Mouse (Mus musculus): ENCODE measurements around the gene Scd3.
"Not testable (repeated sequence)": the region's sequence is repeated elsewhere in the genome, so short reads cannot be mapped to it uniquely, and the experiment has no call there.

Scd3 gene

DNA sequence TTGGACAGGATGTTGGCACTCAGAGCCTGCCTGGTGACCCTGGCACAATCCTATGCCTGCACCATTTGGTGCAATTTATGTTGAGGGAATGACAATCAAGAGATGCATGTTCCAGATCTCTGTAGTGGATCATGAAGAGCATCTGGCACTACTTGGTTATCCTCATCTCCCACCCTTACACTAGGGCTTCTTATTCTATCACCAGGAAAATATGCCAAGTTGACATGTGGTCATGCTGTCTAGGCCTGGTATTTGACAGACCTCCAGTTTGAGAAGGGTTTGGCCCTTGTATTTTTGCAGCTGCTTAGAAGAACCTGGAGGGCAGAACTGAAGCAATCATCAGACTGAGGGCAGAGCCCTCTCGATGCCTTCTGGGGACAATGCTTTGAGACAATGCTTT lies 72.3 kb downstream of the Scd3 start:
- DNase-seq, result no peak

DNA sequence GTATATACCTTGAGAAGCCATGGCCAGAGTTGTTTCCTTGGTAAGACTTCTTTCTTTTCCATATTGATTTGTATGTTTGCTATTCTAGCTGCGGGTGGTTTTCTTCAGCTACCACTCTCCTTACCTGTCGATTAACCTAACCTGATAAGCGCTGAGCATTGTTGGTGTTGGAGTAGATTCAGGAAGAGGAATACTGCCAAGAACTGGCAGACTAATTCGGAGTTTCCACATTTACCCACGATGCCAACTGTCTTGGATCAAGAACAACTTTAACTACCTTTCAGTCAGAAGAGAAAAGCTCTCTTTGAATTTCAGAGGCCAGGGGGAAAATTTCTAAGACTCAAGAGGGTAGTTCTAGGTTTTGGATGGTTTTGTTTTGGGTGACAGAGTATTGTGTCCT lies 73.8 kb downstream of the Scd3 start:
- no peak for DNase-seq

DNA sequence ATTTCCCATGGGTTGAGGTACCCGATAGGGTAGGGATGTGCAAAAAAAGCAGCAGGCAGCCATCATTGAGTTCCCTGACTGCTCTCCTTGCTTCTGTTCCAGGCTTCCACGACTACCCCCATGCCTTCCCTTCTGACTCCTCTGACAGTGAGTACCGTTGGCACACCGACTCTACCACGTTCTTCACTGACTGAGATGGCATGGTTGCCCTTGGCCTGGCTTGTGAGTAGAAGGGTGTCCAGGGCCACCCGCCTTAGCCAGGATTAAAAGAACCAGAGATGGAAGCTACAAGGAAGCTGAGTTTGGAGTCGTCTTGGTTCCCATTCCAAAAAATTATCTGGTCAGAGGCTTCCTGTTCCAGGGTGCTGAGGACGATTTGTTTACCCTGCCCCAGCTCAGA lies 74.9 kb downstream of the Scd3 start:
- DNase-seq, result no peak

DNA sequence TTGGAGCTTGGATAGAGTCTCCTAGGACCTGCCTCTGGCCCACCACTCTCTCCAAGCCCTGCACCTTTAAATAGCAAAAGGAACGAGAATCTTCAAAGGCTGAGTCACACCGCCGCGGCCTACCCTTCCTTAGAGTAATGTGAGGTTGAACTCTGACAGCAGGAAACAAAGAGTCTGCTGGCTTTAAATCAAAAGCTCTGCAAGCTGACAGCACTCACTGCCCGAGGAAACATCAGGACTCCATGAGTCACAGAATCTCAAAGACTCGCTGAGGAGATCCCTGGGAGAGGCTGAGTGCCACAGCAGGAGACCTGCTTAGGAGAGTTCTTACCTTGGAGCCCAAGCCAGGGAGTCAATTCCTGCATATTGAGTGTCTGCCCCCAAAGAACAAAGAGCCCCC lies 77.7 kb downstream of the Scd3 start:
- peak in 1 of 2 experiments; percentile 47 for DNase-seq

DNA sequence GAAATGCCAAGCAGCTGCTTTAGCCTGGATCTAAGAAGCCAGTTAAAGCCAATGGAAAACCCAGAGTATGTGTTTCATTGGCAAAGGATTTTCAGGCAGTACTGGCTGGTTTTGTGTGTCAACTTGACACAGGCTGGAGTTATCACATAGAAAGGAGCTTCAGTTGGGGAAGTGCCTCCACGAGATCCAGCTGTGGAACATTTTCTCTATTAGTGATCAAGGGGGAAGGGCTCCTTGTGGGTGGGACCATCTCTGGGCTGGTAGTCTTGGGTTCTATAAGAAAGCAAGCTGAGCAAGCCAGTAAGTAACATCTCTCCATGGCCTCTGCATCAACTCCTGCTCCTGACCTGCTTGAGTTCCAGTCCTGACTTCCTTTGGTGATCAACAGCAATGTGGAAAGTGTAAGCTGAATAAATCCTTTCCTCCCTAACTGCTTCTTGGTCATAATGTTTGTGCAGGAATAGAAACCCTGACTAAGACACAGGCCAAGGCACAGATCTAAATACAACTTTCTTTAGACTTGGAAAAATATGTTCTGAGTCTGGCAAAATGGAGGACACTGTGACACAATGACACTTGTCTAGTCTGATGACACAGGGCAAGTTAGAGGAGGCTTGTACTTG lies 78.9 kb downstream of the Scd3 start:
- DNase-seq, result not testable (repeated sequence)

DNA sequence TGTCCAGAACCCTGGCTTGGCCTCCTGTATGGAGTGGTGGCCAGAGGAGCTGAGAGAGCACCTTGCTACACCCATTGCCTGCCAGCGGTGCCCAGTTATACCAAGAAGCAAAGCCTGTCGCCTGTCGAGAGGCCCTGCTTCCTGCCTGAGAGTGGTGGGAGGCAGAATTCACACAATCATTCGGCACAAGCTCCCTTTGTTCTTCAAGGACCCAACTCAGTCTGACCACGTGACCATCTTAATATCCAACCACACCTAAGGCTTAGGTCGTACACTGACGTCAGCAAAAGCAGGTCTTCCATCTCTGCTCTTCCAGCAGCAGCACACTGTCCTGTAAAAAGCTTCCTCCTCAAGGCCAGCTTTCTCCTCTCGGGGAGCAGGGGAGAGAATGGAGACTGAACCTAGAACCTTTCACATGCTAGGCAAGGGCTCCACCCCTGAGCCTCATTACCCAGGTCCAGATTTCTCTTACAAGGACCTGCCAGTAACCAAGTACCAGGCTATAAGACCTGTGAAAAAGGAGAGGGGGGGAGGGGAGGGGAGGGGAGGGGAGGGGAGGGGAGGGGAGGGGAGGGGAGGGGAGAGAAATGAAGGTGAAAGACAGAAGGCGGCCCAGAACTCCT lies 79.6 kb downstream of the Scd3 start:
- no peak for DNase-seq

DNA sequence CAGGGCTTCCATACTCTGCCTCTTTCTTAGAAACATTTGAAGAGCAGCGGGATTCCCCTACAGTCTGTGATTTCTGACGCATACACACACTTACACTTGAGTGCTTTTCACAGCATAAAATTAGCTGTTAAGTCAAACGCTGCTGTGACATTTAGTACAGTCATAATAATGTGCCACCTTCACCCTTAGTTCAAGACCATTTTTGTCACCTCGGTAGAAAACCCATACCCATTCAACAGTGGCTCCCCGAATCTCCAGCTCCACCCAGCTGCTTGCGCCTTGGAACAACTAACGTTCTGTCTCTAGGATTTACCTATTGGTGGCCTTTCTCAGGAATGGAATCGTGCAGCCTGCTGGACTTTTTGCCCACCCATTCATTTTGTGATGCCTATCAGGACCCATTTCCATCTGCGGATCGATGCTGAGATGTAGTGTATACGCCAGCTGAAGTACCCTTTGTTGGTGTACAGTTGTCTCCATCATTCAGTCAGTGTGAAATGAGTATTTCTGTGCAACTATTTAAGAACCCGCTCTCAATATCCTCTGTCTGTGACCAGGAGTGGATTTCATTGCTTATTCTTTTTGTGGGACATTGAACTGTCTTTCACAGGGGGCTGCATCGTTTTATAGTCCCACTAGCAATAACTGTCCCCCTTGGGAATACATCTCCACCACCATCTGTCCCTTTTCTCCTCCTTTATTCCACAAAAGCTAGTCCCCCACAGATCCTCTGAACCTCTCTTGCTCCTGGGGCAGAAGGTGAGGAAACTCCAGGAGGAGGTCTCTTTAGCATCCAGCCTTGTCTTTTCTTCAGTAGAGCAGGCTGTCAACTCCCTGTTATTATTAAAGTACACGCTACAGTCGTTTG lies 80.3 kb downstream of the Scd3 start:
- no peak for DNase-seq

DNA sequence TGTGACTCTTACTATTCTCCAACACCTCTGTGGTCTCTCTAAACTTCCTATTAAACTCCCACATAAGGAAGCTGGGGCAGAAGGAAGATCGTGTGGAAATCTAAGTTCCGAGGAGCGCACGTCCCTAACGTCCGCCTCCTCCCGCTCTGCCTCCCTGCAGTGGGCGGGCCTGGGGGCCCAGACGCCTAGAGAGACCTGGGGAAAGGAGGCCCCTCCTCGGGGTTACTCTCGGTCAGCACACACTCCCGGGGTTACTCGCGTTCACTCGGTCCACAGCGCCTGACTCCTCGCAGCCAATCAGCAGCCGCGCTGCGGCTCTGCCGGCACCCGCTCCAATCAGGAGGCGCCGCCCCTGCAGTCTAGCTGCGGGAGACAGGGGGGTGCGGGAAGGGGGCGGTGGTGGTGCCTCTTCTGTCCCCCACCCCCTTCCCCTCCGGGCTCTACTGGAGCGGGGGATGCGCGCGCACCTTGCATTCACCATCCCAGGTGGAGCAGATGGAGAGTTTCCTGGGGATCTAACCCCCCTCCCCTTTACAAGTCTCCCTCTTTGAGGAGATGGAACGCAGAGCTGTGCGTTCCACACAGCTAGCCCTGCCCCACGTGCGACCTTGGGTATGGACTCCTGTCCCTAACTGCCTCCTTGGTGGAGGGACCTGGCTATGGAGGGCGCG lies 81.1 kb downstream of the Scd3 start:
- DNase-seq, result peak; percentile 85 to 92

DNA sequence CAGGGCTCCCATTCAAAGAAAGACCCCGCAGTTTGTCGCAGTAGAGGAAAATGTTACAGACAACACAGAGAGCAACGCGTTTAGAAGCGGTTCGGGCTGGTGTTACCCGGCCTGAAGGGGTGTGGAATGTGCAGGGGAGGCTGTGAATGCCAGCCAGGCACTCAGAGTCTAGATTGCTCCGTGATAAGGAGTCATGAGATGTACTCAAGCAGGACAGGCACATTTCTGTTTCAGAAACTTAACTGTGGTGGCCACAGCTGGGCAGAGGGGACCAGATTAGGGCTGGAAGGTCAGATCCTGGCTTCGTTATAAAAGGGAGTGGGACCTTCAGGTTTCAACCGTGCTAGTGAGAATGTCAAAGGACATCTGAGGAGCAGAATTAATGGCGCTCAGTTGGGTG lies 81.7 kb downstream of the Scd3 start:
- DNase-seq, result peak; percentile 52 to 75

DNA sequence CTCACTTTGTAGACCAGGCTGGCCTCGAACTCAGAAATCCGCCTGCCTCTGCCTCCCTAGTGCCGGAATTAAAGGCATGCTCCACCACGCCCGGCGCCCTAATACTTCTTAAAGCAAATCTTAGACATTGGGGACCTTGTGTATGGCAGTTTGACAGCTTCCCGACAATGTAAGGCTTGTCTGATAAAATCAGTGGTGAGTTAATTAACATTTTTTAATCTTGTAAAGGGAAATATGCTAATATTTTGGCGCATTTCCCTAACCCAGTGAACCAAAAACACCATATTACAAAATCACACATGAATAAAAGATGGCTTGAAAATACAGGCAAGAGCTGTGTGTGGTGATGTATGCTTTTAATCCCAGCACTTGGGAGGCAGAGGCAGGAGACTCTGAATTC lies 82.5 kb downstream of the Scd3 start:
- DNase-seq, result no peak

DNA sequence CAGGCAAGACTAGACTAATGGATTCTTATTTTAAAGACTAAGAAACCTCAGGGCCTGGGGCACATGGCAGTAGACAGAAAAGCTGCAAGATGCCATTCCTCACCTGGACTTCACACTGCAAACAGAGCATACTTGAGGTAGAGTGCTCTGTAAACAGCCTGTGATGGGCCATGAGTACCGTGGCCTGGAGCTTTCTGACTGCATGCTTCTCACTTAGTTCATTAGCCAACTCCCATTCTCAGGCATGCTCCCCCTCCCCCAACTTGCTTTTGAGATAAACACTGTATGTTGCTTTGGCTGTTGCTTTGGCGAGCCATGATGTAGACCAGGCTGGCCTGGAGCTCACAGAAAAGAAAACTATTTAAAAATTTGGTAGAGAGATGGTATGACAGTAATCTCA lies 83.0 kb downstream of the Scd3 start:
- DNase-seq, result no peak

DNA sequence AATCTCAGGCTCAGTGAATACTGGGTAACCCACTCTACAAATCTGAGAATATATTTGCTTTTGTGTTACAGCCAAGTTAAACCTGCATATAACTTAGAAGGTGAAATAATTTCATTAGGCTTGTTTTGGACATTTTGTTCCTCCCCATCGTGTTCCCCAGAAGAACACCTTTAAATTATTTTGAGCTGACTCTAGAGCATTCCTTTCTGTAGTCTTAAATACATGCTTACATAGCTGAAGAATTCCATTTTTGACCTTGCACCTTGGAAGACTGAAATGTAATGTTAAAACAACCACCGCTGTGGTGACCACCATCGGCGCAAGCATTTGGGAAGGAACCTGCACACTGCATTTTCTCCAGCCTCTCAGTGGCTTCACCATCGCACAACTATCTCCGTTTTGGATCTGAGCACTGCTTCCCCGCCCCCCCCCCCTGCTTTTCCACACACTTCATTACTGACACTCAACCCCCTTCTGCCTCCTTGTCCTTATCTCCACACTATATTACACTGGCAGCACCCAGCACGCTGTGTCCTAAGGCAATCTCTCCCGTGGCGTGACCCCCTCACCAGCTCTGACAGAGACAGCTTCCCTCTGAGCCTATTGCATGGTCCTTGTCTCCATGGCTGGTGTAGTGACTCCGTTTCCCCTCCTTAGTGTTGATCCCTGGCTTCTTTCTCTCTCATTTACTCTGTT lies 84.5 kb downstream of the Scd3 start:
- no peak for DNase-seq

DNA sequence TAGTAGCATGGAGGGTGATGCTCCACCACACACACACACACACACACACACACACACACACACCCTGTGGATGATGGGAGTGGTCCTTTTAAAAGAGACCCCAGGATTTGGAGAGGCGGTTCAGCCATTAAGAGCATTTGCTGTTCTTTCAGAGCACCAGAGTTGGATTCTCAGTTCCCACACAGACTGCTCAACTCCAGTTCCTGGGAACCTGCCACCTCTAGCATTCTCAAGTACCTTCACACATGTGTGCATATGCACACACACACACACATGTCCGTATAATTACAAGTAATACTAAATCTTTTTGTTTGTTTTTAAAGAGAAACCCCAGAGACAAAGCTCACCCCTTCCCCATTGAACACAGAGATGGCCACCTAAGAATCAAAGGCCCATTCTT lies 89.0 kb downstream of the Scd3 start:
- DNase-seq, result no peak

DNA sequence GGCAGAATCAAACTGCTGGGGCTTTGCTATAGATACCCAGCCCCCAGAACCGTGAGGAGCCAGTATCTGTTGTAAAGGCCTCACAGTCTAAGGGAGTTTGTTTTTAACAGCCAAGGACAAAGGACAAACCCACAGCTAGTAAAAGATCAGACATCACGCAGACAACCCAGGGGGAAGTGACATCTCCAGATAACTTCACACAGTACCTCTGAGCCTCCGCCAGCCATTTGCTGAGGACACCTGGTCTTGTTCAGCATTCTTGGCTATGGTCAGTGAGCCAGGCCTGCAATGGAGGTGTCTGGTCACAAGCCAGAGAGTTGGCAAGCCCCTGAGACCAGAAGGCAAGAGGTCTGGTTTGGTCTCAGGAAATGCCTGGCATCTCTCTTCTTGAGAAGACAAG lies 89.4 kb downstream of the Scd3 start:
- DNase-seq, result no peak

DNA sequence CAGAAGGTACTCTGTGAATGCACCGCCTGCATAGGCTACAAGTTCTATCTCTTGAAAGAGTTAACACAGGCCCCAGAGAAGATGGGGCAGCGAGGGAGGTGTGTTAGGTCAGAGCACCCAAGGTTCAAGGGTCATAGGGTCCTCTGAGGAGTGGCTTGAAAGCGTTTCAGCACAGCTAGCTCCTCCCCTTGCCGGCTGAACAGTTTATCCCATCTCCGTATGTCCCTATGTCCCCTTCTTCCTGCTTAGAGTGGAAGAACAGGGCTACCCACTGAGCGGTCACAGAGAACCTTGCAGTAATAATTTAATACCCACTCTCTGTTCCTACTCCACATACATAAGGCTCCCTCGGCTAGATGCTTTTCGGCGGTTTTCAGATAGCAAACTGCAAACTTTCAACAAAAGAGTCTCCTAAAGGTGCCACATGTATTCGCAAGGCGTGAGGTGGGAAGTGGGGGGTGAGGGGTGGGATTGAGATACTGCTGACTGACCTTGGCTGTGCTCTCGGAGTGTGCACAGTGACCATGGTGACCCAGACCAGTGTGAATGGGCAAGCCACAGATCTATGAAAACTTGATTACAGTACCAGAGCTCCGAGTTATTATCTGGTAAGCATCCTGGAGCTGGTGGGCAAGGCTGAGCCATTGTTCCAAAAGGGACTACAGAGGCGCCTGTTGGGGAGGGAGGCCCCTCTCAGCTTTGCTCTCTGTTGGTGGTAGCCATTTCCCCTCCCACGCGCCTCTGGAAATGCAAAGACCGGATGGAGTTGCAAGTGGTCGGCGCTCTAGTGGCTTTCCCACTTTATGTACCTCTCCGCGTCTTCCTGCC lies 90.1 kb downstream of the Scd3 start, which contains the start of gene Scd2:
Gene Scd2, plus strand, starts transcription at position 734 of the 828 bp plus-strand sequence.
- no peak for DNase-seq

All from kidney, adult 8-10 months (tissue).